Mouse (Mus musculus) lung, embryonic 16.5 days (tissue): Measurements from ENCODE around the gene Strap. TPM values are rescaled to one million over a fixed set of nuclear protein-coding genes. Genes with fewer than 3 reads are reported as not detected.

Experiments
- ATAC-seq: fragments of 200-750 bp; cut with Nextera tagmentation; 2 replicates; pipeline ENCODE4 v1.8.0; 2017; ENCODE audit warnings: low read depth, mild to moderate bottlenecking, moderate library complexity
- H3K27ac ChIP-seq: fragments of 300-500 bp; sonication (generic); 2 replicates; pipeline ENCODE4 v1.5.1; 2014; ENCODE audit warnings: mild to moderate bottlenecking, control low read depth, low read length
- H3K27me3 ChIP-seq: fragments of 300-500 bp; sonication (generic); 2 replicates; pipeline ENCODE4 v1.6.1; 2014; ENCODE audit warnings: low read depth, low read length, mixed read lengths; ENCODE audit not compliant: control insufficient read depth, insufficient read depth
- H3K36me3 ChIP-seq: fragments of 300-500 bp; sonication (generic); 2 replicates; pipeline ENCODE4 v1.6.1; 2014; ENCODE audit warnings: low read length; ENCODE audit not compliant: control insufficient read depth, insufficient read depth
- H3K4me1 ChIP-seq: fragments of 300-500 bp; sonication (generic); replicated peaks from 2 replicates; pipeline ENCODE4 v1.6.1; 2014; ENCODE audit warnings: low read length, mixed read lengths; ENCODE audit not compliant: control insufficient read depth, insufficient read depth
- H3K4me2 ChIP-seq: fragments of 300-500 bp; sonication (generic); 2 replicates; pipeline ENCODE4 v1.6.1; 2014; ENCODE audit warnings: low read depth, low read length, control low read depth
- H3K4me3 ChIP-seq: fragments of 300-500 bp; sonication (generic); 2 replicates; pipeline ENCODE4 v1.5.1; 2014; ENCODE audit warnings: mild to moderate bottlenecking, low read length, control low read depth
- H3K9ac ChIP-seq: fragments of 300-500 bp; sonication (generic); 2 replicates; pipeline ENCODE4 v1.6.1; 2014; ENCODE audit warnings: low read length, control low read depth
- H3K9me3 ChIP-seq: fragments of 300-500 bp; sonication (generic); 2 replicates; pipeline ENCODE4 v1.6.1; 2016; ENCODE audit warnings: low read length; ENCODE audit not compliant: control insufficient read depth
- WGBS: fragments of 180-500 bp; shearing (Covaris S2); extraction: QIAGEN DNeasy Blood & Tissue Kit; methylation state at CpG from one replicate; pipeline ENCODE4 v1.1.7; 2014; 5-methylcytosine and 5-hydroxymethylcytosine counted together
- polyA plus RNA-seq: library from polyadenylated mRNA; unstranded; fragments of >200 nt; fragmentation: Nextera tagmentation; extraction: Ambion mirVana; gene quantifications from 2 replicates; pipeline ENCODE4 v1.2.1, GENCODE M21; 2015

Gene Strap
- polyA plus RNA-seq, 1 experiment from 2014 or later: 135 TPM

- no peak for ATAC-seq
- Histone ChIP-seq H3K9me3 (no peaks in the 10 kb centered on the region), H3K4me1 (no peaks in the 10 kb centered on the region), H3K4me2 (no peak overlapping the region), H3K4me3 (no peak overlapping the region), H3K27ac (no peak overlapping the region), H3K36me3 (peaks cover 43% of the 10 kb centered on the region), H3K9ac (no peak overlapping the region), H3K27me3 (no peaks in the 10 kb centered on the region)
- 68% methylated on average over 5 of the region's 5 CpGs for WGBS
Observed at GRCm38 (mm10) chr6:137747174-137747928, 12.5 kb downstream of the Strap start.

GRCm38 (mm10) chr6:137751551-137752274, 16.8 kb downstream of the Strap start:
- ATAC-seq: no peak
- Histone ChIP-seq H3K4me2 (no peak overlapping the region), H3K9me3 (no peaks in the 10 kb centered on the region), H3K27ac (no peak overlapping the region), H3K4me3 (no peak overlapping the region), H3K27me3 (no peaks in the 10 kb centered on the region), H3K4me1 (peaks cover 4% of the 10 kb centered on the region), H3K9ac (no peak overlapping the region), H3K36me3 (peaks cover 27% of the 10 kb centered on the region)
- 82% methylated on average over 10 of the region's 10 CpGs for WGBS

- H3K9me3 ChIP-seq: no peaks in the 10 kb centered on the region
- ATAC-seq: no peak
- H3K36me3 ChIP-seq: peaks cover 27% of the 10 kb centered on the region
- no peak overlapping the region for H3K27ac ChIP-seq
- H3K4me3 ChIP-seq: no peak overlapping the region
- H3K4me2 ChIP-seq: no peak overlapping the region
- H3K9ac ChIP-seq: no peak overlapping the region
- H3K4me1 ChIP-seq: peaks cover 4% of the 10 kb centered on the region
- no peaks in the 10 kb centered on the region for H3K27me3 ChIP-seq
- 78% methylated on average over 4 of the region's 4 CpGs for WGBS
Observed at GRCm38 (mm10) chr6:137752275-137752655, 17.4 kb downstream of the Strap start.

GRCm38 (mm10) chr6:137754056-137754856, 19.4 kb downstream of the Strap start, which contains the start of gene Dera:
Dera (plus strand) TSS chr6:137754546.
- Histone ChIP-seq H3K36me3 (peaks cover 15% of the 10 kb centered on the region), H3K4me2 (peak within 1 kb of the TSS; percentile 77), H3K27me3 (no peaks in the 10 kb centered on the region), H3K9ac (peak within 1 kb of the TSS; percentile 81), H3K27ac (peak within 1 kb of the TSS; percentile 43; the same call in 1 of the 2 replicates), H3K4me3 (peak within 1 kb of the TSS; percentile 86), H3K4me1 (peaks cover 4% of the 10 kb centered on the region), H3K9me3 (no peaks in the 10 kb centered on the region)
- 9% methylated on average over 26 of the region's 26 CpGs for WGBS
- peak; percentile 92 for ATAC-seq

GRCm38 (mm10) chr6:137754857-137755232, 20.0 kb downstream of the Strap start:
- Histone ChIP-seq H3K4me1 (peaks cover 4% of the 10 kb centered on the region), H3K36me3 (peaks cover 10% of the 10 kb centered on the region), H3K9ac (peak overlapping the region; percentile 81), H3K9me3 (no peaks in the 10 kb centered on the region), H3K27me3 (no peaks in the 10 kb centered on the region), H3K4me2 (peak overlapping the region; percentile 77), H3K27ac (peak overlapping the region; percentile 43; the same call in 1 of the 2 replicates), H3K4me3 (peak overlapping the region; percentile 86)
- ATAC-seq: no peak
- WGBS: 1% methylated on average over 8 of the region's 8 CpGs

DNA sequence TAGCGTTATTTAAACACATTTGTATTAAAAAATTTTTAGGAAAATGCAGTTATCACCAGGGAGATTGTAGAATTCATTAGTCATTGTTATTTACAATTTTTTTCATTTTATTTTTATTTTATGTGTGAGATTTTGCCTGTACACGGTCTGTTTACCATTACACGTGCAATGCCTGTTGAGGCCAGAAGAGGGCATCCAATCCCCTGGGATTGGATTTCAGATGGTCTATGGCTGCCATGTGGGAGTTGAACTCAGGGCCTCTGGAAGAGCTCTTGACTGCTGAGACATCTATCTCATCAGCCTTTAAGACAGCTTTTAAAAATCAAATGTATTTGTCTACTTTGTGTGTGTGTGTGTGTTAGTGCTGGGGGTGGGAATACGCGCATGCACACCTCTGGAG, 21.4 kb downstream of the Strap start:
- H3K36me3 ChIP-seq: peaks cover 2% of the 10 kb centered on the region; the same call in 1 of the 2 replicates
- H3K27ac ChIP-seq: no peak overlapping the region
- H3K9ac ChIP-seq: no peak overlapping the region
- no peaks in the 10 kb centered on the region for H3K27me3 ChIP-seq
- no peak overlapping the region for H3K4me3 ChIP-seq
- ATAC-seq: no peak
- peaks cover 4% of the 10 kb centered on the region for H3K4me1 ChIP-seq
- H3K4me2 ChIP-seq: no peak overlapping the region
- 66% methylated on average over 5 of the region's 5 CpGs for WGBS
- no peaks in the 10 kb centered on the region for H3K9me3 ChIP-seq

GRCm38 (mm10) chr6:137757891-137758290, 23.0 kb downstream of the Strap start:
- H3K9ac ChIP-seq: no peak overlapping the region
- no peak overlapping the region for H3K4me3 ChIP-seq
- H3K4me1 ChIP-seq: peaks cover 4% of the 10 kb centered on the region
- no peak overlapping the region for H3K27ac ChIP-seq
- no peak overlapping the region for H3K4me2 ChIP-seq
- no peaks in the 10 kb centered on the region for H3K36me3 ChIP-seq
- 85% methylated on average over 1 of the region's 1 CpGs for WGBS
- H3K27me3 ChIP-seq: no peaks in the 10 kb centered on the region
- H3K9me3 ChIP-seq: no peaks in the 10 kb centered on the region
- ATAC-seq: no peak

- H3K27me3 ChIP-seq: no peaks in the 10 kb centered on the region
- H3K9ac ChIP-seq: no peak overlapping the region
- H3K4me1 ChIP-seq: peaks cover 4% of the 10 kb centered on the region
- H3K4me3 ChIP-seq: no peak overlapping the region
- H3K4me2 ChIP-seq: no peak overlapping the region
- no peaks in the 10 kb centered on the region for H3K9me3 ChIP-seq
- no peak overlapping the region for H3K27ac ChIP-seq
- WGBS: 32% methylated on average over 8 of the region's 8 CpGs
- peak; percentile 50; the same call in 1 of the 2 replicates for ATAC-seq
- H3K36me3 ChIP-seq: no peaks in the 10 kb centered on the region
Observed at GRCm38 (mm10) chr6:137759681-137760080, 24.8 kb downstream of the Strap start.

DNA sequence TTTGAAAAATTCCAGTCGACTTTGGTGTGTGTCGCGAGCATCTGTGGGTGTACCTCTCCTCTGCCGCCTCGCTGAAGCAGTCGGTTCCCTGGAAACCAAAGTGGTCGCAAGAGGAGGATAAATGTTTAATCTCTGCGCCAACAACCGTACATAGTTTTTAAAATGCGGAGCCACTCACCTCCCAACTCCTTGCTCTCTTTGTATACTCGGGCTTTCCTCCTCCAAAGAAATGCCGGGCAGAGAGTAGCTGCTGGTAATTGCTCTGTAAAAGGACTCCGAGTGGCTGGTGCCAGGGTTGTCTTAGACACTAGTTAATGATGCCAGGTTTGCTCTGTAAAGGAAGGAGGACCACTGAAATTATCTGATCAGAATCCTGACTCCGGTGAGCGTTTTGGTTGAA, 26.1 kb downstream of the Strap start:
- Histone ChIP-seq H3K4me1 (0 out of 2 replicates have a peak, but pooled peaks cover 4% of the 10 kb centered on the region), H3K9ac (no peak overlapping the region), H3K36me3 (no peaks in the 10 kb centered on the region), H3K27me3 (no peaks in the 10 kb centered on the region), H3K4me2 (no peak overlapping the region), H3K27ac (peak overlapping the region; percentile 9; the same call in 1 of the 2 replicates), H3K4me3 (no peak overlapping the region), H3K9me3 (no peaks in the 10 kb centered on the region)
- ATAC-seq: no peak
- WGBS: 50% methylated on average over 15 of the region's 15 CpGs
